Mouse (Mus musculus) small intestine, adult 2 months (tissue): ENCODE measurements at regions not wholly inside any gene's neighbourhood (a gene's known extent, or its start where the extent isn't known, plus 50 kb on each side); places are given as distances from the start of the nearest gene placed in this dataset.

Experiments
- H3K27ac ChIP-seq: fragments of 200-500 bp; 2 replicates; pipeline ENCODE4 v1.5.1; 2012; ENCODE audit warnings: low read depth, low read length, control low read depth, inconsistent platforms; ENCODE audit not compliant: insufficient read depth
- H3K27me3 ChIP-seq: fragments of 200-500 bp; 2 replicates; pipeline ENCODE4 v1.6.1; 2012; ENCODE audit warnings: mild to moderate bottlenecking, moderate library complexity, low read length, inconsistent platforms; ENCODE audit not compliant: control insufficient read depth, insufficient read depth
- H3K36me3 ChIP-seq: fragments of 200-500 bp; 2 replicates; pipeline ENCODE4 v1.6.1; 2012; ENCODE audit warnings: mild to moderate bottlenecking, low read length, control low read depth, inconsistent platforms; ENCODE audit not compliant: control insufficient read depth, insufficient read depth
- H3K4me1 ChIP-seq: fragments of 200-500 bp; 2 replicates; pipeline ENCODE4 v1.6.1; 2012; ENCODE audit warnings: low read length, inconsistent platforms, mixed read lengths; ENCODE audit not compliant: control insufficient read depth, insufficient read depth, insufficient read length
- H3K4me3 ChIP-seq: fragments of 200-500 bp; 2 replicates; pipeline ENCODE4 v1.5.1; 2012; ENCODE audit warnings: low read depth, mild to moderate bottlenecking, control low read depth, inconsistent platforms, low read length, moderate library complexity
- CTCF ChIP-seq: fragments of 200-500 bp; IDR thresholded peaks from 2 replicates; pipeline ENCODE4 v1.5.1; 2012; ENCODE audit warnings: low read depth, mild to moderate bottlenecking, control low read depth, inconsistent platforms, low read length, moderate library complexity, mixed read lengths; ENCODE audit not compliant: insufficient replicate concordance, insufficient read length; ENCODE audit errors: extremely low read depth
- POLR2A ChIP-seq: fragments of 200-500 bp; IDR thresholded peaks from 2 replicates; pipeline ENCODE4 v1.6.1; 2012; ENCODE audit warnings: low read depth, mild to moderate bottlenecking, control low read depth, inconsistent platforms, low read length, moderate library complexity
- WGBS: fragments of 180-500 bp; shearing (Covaris S2); methylation state at CpG from one replicate; pipeline ENCODE4 v1.1.7; 2018; 5-methylcytosine and 5-hydroxymethylcytosine counted together

- TF ChIP-seq POLR2A (no peak), CTCF (no peak)
- Histone ChIP-seq H3K36me3 (no peaks in the 10 kb centered on the region), H3K27ac (no peak overlapping the region), H3K4me3 (no peak overlapping the region), H3K4me1 (no peaks in the 10 kb centered on the region), H3K27me3 (no peaks in the 10 kb centered on the region)
- 44% methylated on average over 4 of the region's 4 CpGs for WGBS
Measured at GRCm38 (mm10) chr9:113208181-113208580, 499.9 kb downstream of the Pdcd6ip start.

DNA sequence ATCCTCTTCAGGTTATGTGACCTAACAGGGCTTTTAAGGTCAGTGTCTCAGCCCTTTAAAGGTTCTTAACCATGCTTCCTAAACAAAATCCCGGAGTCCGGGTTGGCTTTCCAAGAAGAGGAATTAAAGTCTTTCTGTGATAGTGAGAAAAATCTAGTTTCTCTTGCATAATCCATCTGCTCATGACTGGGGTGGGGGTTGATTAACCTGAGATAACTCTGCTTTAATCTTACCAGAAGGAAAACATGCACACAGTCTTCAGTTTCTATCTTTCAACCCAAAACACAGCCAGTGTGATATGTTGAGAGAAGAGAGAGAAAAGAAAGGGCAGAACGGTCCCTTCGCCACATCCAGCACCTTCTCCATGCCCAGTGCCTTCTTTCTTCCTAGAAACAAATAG is 508.8 kb downstream of the Pdcd6ip start:
- 87% methylated on average over 4 of the region's 4 CpGs for WGBS
- H3K27ac ChIP-seq = no peak overlapping the region
- no peak for TF ChIP-seq CTCF
- no peak for TF ChIP-seq POLR2A
- no peaks in the 10 kb centered on the region for H3K4me1 ChIP-seq
- no peak overlapping the region for H3K4me3 ChIP-seq
- no peaks in the 10 kb centered on the region for H3K27me3 ChIP-seq
- no peaks in the 10 kb centered on the region for H3K36me3 ChIP-seq

DNA sequence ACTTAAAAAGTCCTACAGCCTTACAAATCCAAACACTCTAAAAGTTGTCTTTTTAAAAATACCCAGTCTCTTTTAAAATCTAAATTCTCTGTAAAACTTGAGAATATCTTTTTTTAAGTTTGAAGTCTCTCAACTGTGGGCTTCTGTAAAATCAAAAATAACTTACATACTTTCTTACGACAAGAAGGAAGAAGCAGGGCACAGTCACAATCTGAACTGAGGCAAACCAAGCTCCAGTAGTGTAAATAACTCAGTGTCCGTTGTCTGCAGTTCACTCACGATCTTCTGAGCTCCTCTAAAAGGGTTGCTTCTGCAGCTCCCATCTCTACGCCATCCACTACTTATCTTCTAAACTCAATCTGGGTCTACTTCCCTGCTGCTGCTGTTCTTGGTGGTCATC is 512.5 kb downstream of the Pdcd6ip start:
- no peaks in the 10 kb centered on the region for H3K27me3 ChIP-seq
- H3K4me1 ChIP-seq = no peaks in the 10 kb centered on the region
- 81% methylated on average over 4 of the region's 4 CpGs for WGBS
- no peaks in the 10 kb centered on the region for H3K36me3 ChIP-seq
- H3K27ac ChIP-seq = no peak overlapping the region
- H3K4me3 ChIP-seq = no peak overlapping the region
- TF ChIP-seq CTCF (no peak), POLR2A (no peak)

GRCm38 (mm10) chr9:113192773-113193172 is 515.3 kb downstream of the Pdcd6ip start:
- Histone ChIP-seq H3K4me3 (no peak overlapping the region), H3K27ac (no peak overlapping the region), H3K27me3 (no peaks in the 10 kb centered on the region), H3K36me3 (no peaks in the 10 kb centered on the region), H3K4me1 (no peaks in the 10 kb centered on the region)
- TF ChIP-seq CTCF (no peak), POLR2A (no peak)
- 62% methylated on average over 3 of the region's 3 CpGs for WGBS

DNA sequence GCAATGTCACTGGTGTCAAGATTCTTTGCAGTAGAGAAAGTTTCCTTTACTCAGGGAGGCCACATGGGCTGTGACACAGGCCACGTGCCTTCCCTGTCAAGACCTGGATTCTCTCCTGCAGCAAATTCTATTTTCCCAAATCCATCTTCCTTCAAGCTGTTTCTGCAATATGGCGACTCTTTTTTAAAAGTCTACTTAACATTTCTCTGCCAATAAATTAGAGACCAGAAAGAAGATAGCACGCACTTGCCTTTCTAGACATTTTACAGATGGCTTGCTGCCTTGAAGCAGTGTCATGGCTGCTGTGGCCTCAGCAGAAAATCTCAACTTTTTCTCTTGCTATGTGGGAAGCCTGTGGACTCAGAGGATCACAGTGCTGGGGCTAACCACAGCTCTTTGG is 516.9 kb downstream of the Pdcd6ip start:
- no peaks in the 10 kb centered on the region for H3K36me3 ChIP-seq
- TF ChIP-seq CTCF (no peak), POLR2A (no peak)
- no peak overlapping the region for H3K4me3 ChIP-seq
- no peaks in the 10 kb centered on the region for H3K27me3 ChIP-seq
- 82% methylated on average over 3 of the region's 3 CpGs for WGBS
- H3K4me1 ChIP-seq = no peaks in the 10 kb centered on the region
- no peak overlapping the region for H3K27ac ChIP-seq

- H3K27me3 ChIP-seq = no peaks in the 10 kb centered on the region
- WGBS = 71% methylated on average over 8 of the region's 8 CpGs
- H3K4me3 ChIP-seq = no peak overlapping the region
- H3K36me3 ChIP-seq = no peaks in the 10 kb centered on the region
- no peak for TF ChIP-seq POLR2A
- TF ChIP-seq CTCF = no peak
- no peak overlapping the region for H3K27ac ChIP-seq
- no peaks in the 10 kb centered on the region for H3K4me1 ChIP-seq
Measured at GRCm38 (mm10) chr9:113181182-113181581, 526.9 kb downstream of the Pdcd6ip start.

- TF ChIP-seq CTCF (no peak), POLR2A (no peak)
- WGBS = 85% methylated on average over 4 of the region's 4 CpGs
Measured at GRCm38 (mm10) chr9:113177918-113178235, 530.2 kb downstream of the Pdcd6ip start.

GRCm38 (mm10) chr9:113177181-113177917 is 530.7 kb downstream of the Pdcd6ip start:
- TF ChIP-seq POLR2A = no peak
- no peak for TF ChIP-seq CTCF
- no peaks in the 10 kb centered on the region for H3K36me3 ChIP-seq
- no peaks in the 10 kb centered on the region for H3K4me1 ChIP-seq
- H3K27me3 ChIP-seq = no peaks in the 10 kb centered on the region
- 78% methylated on average over 15 of the region's 15 CpGs for WGBS
- H3K27ac ChIP-seq = no peak overlapping the region
- H3K4me3 ChIP-seq = no peak overlapping the region

More at GRCm38 (mm10) chr9:113177918-113178235, 530.2 kb downstream of the Pdcd6ip start:
- Histone ChIP-seq H3K36me3 (no peaks in the 10 kb centered on the region), H3K4me3 (no peak overlapping the region), H3K27me3 (no peaks in the 10 kb centered on the region), H3K27ac (no peak overlapping the region), H3K4me1 (no peaks in the 10 kb centered on the region)
